Mouse (Mus musculus) layer of hippocampus, adult 2 months (tissue): ENCODE measurements at regions not wholly inside any gene's neighbourhood (a gene's known extent, or its start where the extent isn't known, plus 50 kb on each side); places are given as distances from the start of the nearest gene placed in this dataset.

Source experiments
- DNase-seq, 2 experiments: peaks; one replicate each; pipeline ENCODE4 v3.0.0; 2022; ENCODE audit warnings: low spot score in 2 of 2
- H3K27ac ChIP-seq: fragments of 200-600 bp; 2 replicates; pipeline ENCODE4 v1.8.1; 2022
- H3K4me3 ChIP-seq: fragments of 200-600 bp; 2 replicates; pipeline ENCODE4 v1.8.1; 2022; ENCODE audit warnings: mild to moderate bottlenecking
- CTCF ChIP-seq: fragments of 200-600 bp; conservative IDR thresholded peaks from 2 replicates; pipeline ENCODE4 v1.8.1; 2022; ENCODE audit warnings: antibody characterized with exemption, mild to moderate bottlenecking, moderate library complexity

DNA sequence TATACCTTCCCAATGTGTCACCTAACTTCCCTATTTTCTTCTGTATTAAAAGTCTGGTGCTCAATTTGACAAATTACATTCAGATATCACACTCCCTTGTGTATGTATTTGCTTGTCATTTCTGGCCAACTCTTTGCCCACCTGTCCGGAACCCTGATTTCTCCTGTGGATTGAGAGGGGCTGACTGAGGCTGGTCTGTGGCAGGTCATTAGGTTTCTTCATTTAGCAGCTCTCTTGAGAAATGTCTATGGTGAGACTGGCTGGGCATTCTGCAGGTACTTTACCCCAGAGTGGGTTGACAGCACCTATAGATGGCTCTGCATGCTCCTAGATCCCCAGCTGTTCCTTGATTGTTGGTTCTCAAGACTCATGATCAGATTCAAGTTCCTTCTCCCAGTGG, 139.8 kb upstream of the Slc22a23 start:
- no peak for DNase-seq
- TF ChIP-seq CTCF = no peak
- Histone ChIP-seq H3K4me3 (no peak overlapping the region), H3K27ac (no peak overlapping the region)

DNA sequence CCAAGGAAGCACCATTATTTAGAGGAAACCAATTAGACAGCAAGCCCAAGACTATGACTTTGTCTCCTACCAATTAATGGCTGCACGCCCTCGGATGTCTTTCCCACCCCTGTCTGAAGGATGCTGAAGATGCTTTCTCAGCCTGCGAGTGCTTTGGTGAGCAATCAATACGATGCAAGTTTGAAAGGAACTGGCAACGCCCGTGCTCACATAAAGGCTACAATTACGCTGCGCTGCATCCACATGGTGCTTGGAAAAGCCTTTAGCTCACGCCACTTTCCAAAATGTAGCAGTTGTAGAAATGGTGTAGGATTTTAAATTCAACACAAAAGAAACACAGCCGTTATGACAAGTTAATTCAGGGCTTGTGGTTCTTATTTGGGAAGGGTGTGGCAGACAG, 136.5 kb upstream of the Slc22a23 start:
- Histone ChIP-seq H3K4me3 (no peak overlapping the region), H3K27ac (no peak overlapping the region)
- no peak for DNase-seq
- TF ChIP-seq CTCF = no peak

DNA sequence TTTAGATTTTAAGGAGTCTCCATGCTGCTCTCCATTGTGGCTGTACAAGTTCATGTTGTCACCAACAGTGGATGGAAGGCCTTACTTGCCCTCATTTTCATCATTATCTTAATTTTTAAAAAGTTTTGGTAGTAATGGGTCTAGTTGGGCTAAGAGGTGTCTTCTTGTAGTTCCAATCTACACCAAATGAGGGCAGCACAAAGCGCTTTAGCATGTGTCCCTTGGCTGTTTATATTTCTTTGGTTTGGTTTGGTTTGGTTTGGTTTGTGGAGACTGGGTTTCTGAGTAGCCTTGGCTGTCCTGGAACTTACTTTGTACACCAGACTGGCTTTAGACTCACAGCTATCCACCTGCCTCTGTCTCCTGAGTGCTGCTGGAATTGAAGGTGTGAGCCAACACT, 125.4 kb upstream of the Slc22a23 start:
- peak; percentile 63 for TF ChIP-seq CTCF
- Histone ChIP-seq H3K4me3 (no peak overlapping the region), H3K27ac (no peak overlapping the region)
- no peak for DNase-seq

DNA sequence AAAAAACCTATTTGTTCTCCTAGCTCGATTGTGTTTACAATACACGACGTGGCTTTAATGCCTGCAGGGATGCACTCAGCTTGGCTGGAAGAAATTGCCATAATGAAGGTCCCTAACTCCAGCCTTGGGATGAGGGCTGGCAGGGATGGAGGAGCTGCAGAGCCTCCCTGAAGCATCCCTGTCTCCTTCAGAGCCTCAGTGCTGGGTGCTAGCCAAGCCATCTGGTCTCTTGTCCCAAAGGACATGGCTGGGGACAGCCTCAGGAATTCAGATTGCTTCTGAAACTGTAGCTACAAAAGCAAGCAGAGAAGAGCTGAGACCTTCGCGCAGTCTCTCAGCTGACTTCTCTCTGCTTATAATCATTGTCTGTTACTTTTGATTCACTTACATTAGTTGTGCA, 124.6 kb upstream of the Slc22a23 start:
- Histone ChIP-seq H3K27ac (no peak overlapping the region), H3K4me3 (no peak overlapping the region)
- DNase-seq = no peak
- TF ChIP-seq CTCF = no peak

DNA sequence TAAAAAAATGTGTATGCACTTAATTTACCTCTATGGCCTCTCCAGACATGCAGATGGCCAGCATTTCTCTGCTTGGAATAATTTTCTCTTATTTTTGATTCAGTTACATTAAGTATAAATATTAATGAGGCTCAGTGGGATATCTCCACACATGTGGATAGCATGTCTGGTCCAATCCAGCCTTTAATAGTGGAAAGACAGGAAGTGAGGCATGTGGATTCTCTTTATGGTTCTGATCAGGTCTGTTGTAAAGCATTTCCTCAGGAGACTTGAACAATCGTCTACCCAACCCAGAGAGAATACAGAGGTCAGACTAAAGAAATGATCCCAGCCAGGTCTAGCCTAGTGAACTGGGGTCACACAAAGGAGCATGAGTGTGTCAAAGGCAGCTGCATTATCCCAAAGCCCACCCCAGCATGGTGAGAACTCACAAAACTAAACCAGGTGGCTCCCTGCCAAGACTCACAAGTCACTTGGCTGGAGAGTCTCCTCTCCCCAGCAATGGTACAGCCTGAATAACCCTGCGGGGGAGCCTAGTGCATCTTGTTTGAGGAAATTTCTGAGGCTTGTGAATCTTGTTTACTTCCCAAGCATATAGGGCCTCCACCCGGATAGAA, 123.3 kb upstream of the Slc22a23 start:
- Histone ChIP-seq H3K4me3 (no peak overlapping the region), H3K27ac (no peak overlapping the region)
- no peak for DNase-seq
- no peak for TF ChIP-seq CTCF

DNA sequence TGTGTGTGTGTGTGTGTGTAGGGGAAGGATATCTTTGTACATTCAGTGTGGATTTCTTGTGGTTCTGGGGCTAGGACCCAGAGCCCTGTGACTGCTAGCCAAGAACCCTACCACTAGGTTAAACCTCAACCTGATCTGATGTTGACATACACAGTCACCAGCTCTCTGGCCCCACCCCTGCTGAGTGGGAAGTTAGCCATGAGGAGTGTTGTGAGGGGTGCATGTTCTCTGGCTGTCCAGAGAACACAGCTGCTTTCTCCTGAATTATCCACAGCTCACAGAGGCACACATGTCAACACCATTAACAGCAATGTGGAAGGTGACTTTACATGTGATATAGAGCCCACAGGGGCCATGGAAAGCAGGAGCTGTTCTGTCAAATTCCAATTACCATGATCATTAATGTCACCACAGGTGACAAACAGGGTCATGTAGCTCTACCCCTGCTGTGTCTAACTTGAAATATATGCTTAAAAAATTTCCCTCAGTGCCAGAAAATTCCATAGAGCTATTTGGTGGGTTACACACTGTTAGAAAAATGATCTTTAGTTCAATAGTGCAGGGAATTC, 121.0 kb upstream of the Slc22a23 start:
- H3K27ac ChIP-seq = no peak overlapping the region
- H3K4me3 ChIP-seq = no peak overlapping the region
- DNase-seq = no peak
- TF ChIP-seq CTCF = no peak

DNA sequence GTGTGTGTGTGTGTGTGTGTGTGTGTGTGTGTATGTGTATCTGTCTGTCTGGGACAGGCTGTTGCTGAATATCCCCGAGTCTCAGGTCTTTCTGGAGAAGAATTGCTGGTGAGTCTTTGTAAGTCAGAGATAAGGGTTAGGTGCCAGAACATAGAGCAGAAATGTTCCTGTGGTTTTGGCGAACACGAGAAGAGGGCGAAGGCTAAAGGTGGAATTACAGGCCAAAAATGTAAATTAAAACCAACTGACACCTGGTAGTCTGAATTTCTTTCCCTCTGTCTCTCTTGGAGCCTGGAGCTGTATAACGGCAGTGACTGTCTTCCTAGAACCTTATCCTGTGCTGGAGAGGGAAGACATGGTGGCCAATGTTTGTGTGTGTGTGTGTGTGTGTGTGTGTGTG, 120.5 kb upstream of the Slc22a23 start:
- DNase-seq = no peak
- Histone ChIP-seq H3K27ac (no peak overlapping the region), H3K4me3 (no peak overlapping the region)
- TF ChIP-seq CTCF = no peak

DNA sequence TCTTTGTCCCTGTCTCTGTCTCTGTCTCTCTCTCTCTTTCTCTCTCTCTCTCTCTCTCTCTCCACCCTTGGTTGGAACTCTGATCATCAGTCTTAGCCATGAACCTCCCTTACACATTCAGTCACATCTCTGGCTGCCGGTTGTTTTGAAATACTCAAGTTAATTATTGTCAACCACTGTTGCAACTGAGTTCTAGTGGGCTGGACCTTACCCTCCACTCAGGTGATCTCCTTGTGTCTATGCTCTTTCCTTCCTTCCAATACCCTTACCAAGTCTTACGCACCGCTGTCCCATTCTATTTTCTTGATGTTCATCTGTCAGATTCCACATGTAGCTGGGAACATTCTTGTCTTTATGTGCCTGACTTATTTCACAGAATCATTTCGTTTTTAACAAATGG, 119.2 kb upstream of the Slc22a23 start:
- no peak for TF ChIP-seq CTCF
- DNase-seq = no peak
- no peak overlapping the region for H3K27ac ChIP-seq
- H3K4me3 ChIP-seq = no peak overlapping the region

DNA sequence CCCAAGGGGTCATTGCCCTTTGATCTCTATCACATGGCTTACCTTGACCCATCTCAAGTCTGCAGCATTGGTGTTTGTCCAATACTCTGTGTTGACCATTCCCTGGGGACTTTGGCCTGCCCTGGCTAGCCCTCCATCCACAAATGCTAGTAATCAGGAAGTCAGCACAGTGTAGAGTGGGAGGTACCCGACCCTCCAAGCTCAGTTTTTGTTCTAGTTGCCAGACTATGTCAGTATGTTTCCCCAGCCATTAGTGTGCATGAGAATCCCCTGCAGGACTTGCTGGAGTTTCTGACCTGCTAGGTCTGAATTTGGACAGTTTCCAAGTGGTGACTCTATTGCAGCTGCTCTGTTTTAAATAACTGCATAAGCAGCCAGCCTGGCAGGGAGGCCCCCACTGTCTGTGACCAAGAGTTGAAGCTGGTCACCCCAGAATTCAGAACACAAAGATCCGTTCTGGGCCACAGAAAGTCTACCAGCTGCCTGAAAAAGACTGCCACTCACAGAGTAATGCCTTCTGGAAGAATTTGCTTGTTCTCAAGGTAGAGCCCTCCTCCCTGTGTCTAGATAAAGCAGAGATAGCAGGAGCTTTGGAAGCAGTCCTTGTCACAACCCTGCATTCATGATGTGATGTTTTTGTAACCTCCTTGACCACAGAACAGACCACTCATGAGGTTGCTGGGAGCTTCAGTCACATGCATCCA, 118.0 kb upstream of the Slc22a23 start:
- Histone ChIP-seq H3K4me3 (no peak overlapping the region), H3K27ac (no peak overlapping the region)
- DNase-seq = no peak
- no peak for TF ChIP-seq CTCF

DNA sequence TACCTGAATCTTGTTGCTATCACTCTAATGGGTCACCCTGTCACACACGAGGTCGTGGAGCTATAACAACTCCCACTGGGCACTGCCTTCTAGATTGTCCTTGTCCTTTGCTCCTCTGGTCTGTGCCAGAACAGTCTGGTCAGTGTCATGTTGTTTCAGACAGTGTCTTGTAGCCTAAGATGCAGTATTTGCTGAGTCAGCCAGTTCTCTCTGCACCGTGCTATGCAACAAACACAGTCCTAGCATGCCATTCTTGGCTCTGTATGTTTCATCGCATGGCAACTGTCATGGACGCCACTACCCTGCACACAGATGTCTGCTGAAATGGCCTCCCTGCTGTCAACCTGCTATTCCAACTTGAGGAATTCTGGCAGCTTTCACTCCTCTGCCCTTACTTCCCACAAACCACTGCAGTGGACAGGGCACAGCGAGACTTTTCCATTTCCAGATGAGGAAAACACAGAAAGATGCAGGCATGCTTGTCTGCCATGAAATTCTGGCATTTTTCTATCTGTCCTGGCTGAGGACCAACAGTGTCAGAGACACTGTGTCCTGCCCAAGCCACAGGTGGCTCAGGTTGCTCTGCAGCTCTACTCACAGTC, 117.3 kb upstream of the Slc22a23 start:
- TF ChIP-seq CTCF = no peak
- Histone ChIP-seq H3K4me3 (no peak overlapping the region), H3K27ac (no peak overlapping the region)
- no peak for DNase-seq

DNA sequence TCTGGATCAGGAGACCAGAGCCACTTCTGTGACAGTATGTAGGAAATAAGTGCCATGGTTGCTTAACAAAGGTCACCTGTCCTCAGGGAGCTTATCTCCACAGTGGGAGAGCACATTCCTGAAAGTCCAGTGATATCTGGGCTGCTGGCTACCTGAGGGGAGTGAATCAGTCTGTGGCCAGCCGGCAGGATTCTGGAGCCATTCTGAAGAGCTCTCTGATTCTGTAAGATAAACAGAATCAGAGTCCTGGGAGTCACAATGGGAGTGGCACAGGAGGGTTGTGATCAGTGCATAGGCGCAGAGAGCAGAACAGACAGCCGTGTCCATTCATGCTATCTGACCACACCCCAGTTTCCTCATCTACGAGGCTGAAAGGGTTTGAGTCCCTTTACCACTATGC, 116.0 kb upstream of the Slc22a23 start:
- H3K4me3 ChIP-seq = no peak overlapping the region
- no peak for DNase-seq
- no peak for TF ChIP-seq CTCF
- no peak overlapping the region for H3K27ac ChIP-seq

DNA sequence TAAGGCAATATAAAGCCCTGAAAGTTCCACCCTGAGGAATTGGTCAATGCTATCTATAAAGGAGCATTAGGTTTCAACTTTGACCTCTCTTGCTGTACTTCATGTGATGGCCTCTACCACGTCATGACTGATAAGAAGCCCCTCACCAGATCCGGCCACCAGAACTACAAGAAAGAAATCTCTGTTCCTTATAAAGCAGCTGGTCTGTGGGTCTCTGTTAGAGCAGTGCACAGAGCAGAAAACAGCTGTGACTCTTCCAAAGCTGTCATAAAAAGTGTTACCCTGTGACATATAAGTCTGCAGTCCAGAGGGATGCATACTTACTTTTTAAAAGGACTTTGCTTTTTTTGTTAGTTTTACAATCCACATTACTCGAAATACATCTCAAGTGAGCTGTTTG, 111.1 kb upstream of the Slc22a23 start:
- Histone ChIP-seq H3K4me3 (no peak overlapping the region), H3K27ac (no peak overlapping the region)
- no peak for TF ChIP-seq CTCF
- DNase-seq = no peak

DNA sequence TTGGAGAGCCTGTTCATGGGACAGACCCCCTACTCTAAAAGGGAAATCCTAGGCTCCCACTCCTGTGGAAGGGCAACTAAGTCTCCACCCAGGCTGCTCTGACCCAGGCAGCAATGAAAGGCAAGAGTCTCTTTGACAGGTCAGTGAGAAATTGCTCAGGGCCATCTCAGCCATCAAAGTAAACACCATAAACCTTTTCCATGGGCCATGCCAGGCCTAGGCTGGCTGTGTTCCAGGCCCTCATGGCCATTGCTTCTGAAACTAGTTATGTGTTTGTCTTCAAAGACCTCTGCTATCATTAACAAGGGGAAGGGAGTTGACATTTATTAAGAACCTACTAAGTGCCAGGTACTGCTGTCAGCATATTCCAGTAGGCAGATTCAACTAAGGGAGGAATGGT, 101.8 kb upstream of the Slc22a23 start:
- TF ChIP-seq CTCF = no peak
- no peak overlapping the region for H3K4me3 ChIP-seq

DNA sequence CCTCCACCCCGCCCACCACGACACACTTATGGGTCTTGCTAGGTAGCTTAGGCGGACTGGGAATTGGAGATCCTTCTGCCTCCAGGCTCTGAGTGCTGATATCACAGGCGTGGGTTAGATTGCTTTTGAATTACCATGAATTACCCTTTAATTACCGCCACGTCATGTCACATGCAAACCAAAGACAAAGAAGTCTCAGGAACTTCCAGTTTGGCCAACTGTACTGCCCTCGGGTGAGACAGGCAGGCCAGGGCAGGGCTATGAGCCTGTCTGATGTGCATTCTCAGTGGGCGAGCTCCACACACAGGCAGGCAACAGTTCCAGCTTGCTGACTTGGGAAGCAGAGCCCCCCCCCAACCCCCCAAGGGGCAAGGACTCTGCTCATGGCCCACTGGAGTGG, 101.3 kb upstream of the Slc22a23 start:
- no peak overlapping the region for H3K4me3 ChIP-seq
- H3K27ac ChIP-seq = no peak overlapping the region
- no peak for TF ChIP-seq CTCF
- no peak for DNase-seq

More for the DNA sequence above, 101.8 kb upstream of the Slc22a23 start:
- DNase-seq = no peak
- no peak overlapping the region for H3K27ac ChIP-seq
